Mouse (Mus musculus) brown adipose tissue, adult 24 weeks (tissue): ENCODE measurements around the gene Slc22a20. TPM values are rescaled to one million over a fixed set of nuclear protein-coding genes. Genes with fewer than 3 reads are reported as not detected.

Experiments
- H3K27ac ChIP-seq: fragments of 200-500 bp; replicated peaks from 2 replicates; pipeline ENCODE4 v1.5.1; 2012; ENCODE audit warnings: low read depth, mild to moderate bottlenecking, low read length
- H3K4me1 ChIP-seq: fragments of 200-500 bp; 2 replicates; pipeline ENCODE4 v1.6.1; 2012; ENCODE audit warnings: low read length, mixed read lengths; ENCODE audit not compliant: control insufficient read depth, insufficient read depth, insufficient read length
- H3K4me3 ChIP-seq: fragments of 200-500 bp; 2 replicates; pipeline ENCODE4 v1.5.1; 2012; ENCODE audit warnings: low read depth, mild to moderate bottlenecking, low read length, moderate library complexity; ENCODE audit not compliant: insufficient read depth
- polyA plus RNA-seq: library from polyadenylated mRNA; stranded (reverse); fragments of >200 nt; gene quantifications from 2 replicates; pipeline ENCODE4 v1.2.4, GENCODE M21; 2012; ENCODE audit not compliant: missing spikeins, insufficient read depth, insufficient read length

Slc22a20 gene
- polyA plus RNA-seq, 1 experiment, result not detected

DNA sequence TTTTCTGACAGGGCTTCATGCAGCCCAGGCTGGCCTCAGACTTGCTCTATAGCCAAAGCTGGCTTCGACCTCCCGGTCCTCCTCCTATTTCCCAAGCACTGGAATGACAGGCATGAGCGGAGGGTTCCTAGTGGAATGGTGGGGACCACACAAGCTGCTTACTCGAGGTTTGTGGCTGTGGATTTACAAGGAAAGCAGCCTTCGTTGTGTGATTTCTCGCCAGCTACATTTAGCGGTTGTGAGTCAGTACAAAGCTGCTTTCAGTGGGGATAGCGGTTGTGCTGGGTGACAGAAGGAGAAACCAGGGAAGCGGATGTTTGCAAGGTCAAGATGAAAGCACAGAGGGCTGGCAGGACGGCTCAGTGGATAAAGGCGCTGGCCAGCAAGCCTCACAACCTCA lies 19.6 kb upstream of the Slc22a20 start:
- Histone ChIP-seq H3K27ac (no peak overlapping the region), H3K4me1 (no peaks in the 10 kb centered on the region), H3K4me3 (no peak overlapping the region)

DNA sequence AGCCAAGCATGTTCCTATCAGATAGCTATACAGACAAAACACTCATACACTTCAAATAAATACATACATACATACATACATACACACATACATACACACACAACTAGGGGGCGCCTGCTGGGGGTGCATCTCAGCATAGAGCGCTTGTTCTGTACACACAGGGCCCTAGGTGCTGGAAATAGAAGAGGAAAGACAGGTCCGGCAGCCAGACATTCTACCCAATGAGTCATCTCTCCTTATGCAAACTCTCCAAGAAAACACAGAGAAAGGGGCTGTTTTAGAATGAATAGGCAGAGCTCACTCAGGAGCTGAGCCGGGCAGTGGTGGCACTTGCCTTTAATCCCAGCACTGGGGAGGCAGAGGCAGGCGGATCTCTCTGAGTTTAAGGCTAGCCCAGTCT lies 14.0 kb upstream of the Slc22a20 start:
- no peak overlapping the region for H3K4me3 ChIP-seq
- no peak overlapping the region for H3K27ac ChIP-seq
- H3K4me1 ChIP-seq, result no peaks in the 10 kb centered on the region

DNA sequence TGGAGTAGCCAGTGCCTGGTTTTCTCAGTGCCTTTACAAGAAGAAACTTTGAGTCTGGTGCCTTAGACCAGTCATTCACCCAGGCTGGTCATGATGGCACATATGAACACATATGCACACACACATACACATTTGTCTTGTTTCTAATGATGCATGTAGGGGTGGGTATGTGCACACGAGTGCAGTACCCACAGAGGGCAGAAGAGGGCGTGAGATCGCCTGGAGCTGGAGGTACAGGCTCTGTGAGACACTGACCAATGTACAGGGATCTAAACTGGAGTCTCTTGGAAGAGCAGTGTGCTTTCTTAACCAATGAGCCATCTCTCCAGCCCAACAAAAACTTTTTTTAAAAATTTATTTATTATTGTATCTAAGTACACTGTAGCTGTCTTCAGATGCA lies 12.2 kb upstream of the Slc22a20 start:
- Histone ChIP-seq H3K4me1 (no peaks in the 10 kb centered on the region), H3K27ac (no peak overlapping the region), H3K4me3 (no peak overlapping the region)

DNA sequence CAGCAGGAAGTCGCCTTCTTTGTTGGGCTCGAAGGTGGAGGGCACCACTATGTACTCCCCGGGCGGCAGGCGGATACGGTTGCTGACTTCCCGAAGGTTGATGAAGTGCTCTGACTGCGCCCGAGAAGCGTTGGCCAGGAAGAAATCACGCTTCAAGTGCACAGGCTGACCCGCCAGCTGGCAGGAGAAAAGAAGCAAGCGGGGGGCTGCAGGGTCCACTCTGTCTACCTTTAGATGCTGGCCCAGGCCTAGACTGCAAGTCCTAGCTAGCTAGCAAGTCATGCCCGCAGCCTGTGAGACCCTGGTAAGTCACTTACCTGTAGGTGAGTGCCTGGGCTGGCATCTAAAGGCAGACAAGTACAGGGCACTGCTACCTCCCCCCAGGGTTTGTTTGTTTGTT lies 8.8 kb upstream of the Slc22a20 start:
- no peak overlapping the region for H3K4me3 ChIP-seq
- no peak overlapping the region for H3K27ac ChIP-seq
- no peaks in the 10 kb centered on the region for H3K4me1 ChIP-seq

DNA sequence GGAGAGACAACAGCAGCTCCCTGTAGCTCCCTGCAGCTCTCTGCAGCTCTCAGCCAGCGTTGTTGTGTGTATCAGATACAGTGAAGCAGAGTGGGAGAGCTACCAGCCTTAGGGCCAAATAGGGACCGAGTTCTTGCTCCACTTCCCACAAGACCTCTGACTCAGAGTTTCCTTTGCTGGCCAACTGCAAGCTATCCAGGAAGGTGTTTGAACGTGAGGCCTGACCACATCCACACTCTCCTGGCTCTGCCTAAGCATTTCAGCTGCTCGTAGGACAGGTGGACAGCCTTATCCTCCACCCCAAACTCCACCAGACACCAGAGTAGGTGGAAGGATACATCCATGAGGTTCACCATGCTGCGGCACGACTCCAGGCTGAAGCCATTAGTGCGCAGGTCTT lies 6.1 kb upstream of the Slc22a20 start:
- Histone ChIP-seq H3K4me1 (peaks cover 2% of the 10 kb centered on the region; the same call in 1 of the 2 replicates), H3K4me3 (no peak overlapping the region), H3K27ac (no peak overlapping the region)

DNA sequence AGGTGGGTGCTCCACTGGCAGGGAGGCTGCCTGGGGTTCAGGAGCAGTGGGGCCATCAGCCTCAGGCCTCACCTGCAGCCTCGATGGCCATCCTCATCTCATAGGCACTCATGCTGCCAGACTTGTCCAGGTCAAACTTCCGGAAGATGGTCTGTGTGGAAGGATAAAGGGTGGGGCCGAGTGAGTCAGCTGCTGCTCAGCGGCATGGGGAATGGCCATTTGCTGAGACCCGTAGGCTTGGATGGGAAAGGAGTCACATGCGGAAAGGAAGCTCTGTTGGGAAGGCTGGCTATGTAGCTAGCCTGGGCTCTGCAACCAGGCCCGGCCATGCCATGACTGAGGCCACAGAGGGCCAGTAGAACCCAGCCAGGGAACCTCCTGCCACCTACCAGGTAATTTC lies 5.5 kb upstream of the Slc22a20 start:
- H3K27ac ChIP-seq, result no peak overlapping the region
- H3K4me3 ChIP-seq, result no peak overlapping the region

DNA sequence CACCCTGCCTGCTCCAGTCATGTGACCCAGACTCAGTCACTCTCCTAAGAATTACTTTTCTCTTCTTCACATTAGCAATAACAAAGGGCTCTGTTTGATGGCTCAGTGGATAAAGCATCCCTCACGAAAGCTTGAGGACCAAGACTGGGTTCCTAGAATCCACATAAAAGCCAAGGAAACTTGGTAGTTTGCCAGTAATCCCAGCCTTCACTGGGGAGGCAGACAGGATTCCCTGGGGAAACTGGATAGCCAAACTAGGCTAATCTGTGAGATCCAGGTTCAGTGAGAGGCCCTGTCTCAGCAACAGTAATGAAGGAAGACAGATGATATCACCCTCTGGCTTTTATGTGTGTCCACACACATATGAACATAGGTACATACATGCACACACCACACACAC lies 5.0 kb upstream of the Slc22a20 start:
- Histone ChIP-seq H3K27ac (no peak overlapping the region), H3K4me1 (peaks cover 2% of the 10 kb centered on the region; the same call in 1 of the 2 replicates), H3K4me3 (no peak overlapping the region)

More for the DNA sequence above, 5.5 kb upstream of the Slc22a20 start:
- H3K4me1 ChIP-seq, result peaks cover 2% of the 10 kb centered on the region; the same call in 1 of the 2 replicates

DNA sequence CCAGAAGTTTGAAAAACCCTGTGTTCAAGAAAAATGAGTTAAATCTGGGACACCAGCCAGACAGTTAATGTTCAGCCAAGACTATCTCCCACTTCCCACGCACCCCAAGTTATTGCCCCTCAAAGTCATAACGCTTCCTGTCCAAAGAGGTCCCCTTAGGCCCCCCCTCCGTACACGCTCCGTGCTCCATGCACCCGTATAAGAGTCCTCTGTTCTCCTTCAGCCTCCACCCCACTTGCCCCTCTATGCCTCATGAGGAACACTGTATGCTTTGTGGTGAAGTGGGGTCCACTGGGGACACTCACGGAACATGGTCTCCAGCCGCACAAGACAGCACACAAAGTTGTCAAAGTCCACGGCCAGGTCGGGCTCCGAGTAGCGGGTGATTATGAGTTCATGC lies 4.1 kb upstream of the Slc22a20 start:
- H3K27ac ChIP-seq, result no peak overlapping the region
- no peak overlapping the region for H3K4me3 ChIP-seq
- peaks cover 2% of the 10 kb centered on the region; the same call in 1 of the 2 replicates for H3K4me1 ChIP-seq

DNA sequence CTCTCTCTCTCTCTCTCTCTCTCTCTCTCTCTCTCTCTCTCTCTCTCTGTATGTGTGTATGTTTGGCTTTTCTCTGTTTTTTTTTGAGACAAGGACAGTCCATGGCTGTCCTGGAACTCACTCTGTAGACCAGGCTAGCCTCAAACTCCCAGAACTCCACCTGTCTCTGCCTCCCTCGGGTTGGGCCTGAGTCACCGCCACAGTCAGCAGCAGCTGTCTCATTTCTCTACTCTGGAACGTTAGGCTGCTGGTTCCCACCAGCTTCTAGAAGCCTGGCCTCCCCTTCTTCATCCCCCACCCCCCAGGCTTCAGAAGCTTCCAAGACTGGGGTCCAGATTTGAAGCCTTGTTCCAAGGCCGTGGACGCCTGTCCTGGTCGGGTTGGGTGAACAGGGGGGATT lies 3.6 kb upstream of the Slc22a20 start:
- peaks cover 2% of the 10 kb centered on the region; the same call in 1 of the 2 replicates for H3K4me1 ChIP-seq
- no peak overlapping the region for H3K27ac ChIP-seq
- H3K4me3 ChIP-seq, result no peak overlapping the region

DNA sequence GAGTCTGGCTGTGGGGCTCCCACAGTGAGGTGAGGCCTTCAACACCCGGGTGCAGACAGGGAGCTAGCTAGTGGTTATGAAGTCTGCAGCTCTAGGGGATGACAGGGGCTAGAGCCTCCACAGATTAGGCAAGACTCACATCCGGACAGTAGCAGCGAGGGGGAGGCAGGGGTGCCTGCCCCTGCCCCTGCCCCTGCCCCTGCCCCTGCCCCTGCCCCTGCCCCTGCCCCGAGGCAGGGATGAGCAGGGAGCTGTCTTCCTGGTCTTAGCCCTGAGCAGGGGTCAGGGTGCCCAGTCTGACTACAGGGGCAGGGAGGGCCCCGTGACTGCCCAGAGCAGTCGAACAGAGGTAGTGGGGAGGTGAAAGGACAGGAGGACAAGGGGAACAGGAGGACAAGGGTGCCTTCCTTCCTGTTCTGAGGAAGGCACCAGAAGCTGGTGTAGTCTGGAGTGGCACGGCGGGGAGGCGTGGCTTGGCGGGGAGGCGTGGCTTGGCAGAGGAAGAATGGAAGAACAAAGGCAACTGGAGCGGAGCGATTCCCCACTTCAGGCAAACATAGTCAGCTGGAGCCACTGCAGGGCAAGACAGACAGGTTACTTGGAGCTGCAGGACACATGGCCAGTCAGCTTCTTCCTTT lies 3.0 kb upstream of the Slc22a20 start:
- no peak overlapping the region for H3K27ac ChIP-seq
- no peak overlapping the region for H3K4me3 ChIP-seq
- peaks cover 2% of the 10 kb centered on the region; the same call in 1 of the 2 replicates for H3K4me1 ChIP-seq

DNA sequence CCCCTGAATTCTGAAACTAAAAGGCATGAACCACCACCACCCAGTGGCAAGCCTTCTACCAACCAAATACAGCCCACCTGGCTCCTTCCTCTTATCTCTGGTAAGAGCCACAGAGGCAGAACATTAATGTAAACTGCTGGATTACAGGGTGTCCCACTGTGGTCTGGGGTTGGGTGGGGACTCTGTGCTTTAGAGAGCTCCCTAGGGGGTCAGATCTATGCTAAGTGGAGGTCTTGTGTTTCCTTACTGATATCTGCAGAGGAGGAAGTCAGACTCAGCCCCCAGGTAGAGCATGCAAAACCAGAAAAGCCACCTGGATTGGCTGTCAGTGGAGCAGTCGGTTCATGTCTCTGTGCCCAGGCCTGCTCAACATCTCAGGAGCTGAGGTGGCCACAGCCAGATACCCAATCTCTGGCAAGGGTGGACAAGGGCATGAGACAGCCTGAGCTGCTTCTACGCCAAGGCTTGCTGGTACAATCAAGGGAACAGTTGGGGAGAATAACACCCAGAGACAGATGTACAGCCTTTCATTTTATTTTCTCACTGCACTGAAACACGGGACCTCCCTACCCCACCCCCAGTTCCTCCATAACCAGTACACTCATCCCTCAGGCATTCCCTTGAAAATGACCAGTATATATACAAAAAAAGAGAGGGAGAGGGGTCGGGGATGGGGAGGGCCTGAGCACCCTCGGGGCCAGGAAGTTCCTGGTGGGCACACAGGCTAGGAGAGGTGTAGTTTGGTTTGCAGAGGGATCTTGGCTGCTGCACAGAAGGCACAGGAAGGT lies 2.3 kb upstream of the Slc22a20 start:
- H3K27ac ChIP-seq, result no peak overlapping the region
- no peak overlapping the region for H3K4me3 ChIP-seq
- H3K4me1 ChIP-seq, result peaks cover 2% of the 10 kb centered on the region; the same call in 1 of the 2 replicates

DNA sequence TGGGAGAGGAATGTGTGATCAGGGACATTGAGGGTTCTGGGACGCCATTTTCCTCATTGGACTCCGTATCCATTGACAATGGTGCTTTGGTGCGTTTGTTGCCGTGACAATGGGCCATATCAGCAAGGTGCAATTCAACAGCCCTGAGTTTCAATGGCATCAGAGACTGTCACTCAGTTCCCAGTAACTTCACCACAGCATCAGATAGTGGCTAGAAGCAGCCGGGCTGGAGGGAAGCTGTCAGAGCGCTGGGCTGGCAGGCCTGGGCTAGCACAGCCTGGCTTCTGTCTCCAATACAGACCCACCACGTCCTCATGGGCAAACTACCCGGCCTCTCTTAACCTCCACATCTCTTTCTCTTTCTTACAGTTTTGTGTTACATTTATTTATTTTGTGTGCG lies 5.5 kb downstream of the Slc22a20 start:
- Histone ChIP-seq H3K4me1 (no peaks in the 10 kb centered on the region), H3K27ac (no peak overlapping the region)

DNA sequence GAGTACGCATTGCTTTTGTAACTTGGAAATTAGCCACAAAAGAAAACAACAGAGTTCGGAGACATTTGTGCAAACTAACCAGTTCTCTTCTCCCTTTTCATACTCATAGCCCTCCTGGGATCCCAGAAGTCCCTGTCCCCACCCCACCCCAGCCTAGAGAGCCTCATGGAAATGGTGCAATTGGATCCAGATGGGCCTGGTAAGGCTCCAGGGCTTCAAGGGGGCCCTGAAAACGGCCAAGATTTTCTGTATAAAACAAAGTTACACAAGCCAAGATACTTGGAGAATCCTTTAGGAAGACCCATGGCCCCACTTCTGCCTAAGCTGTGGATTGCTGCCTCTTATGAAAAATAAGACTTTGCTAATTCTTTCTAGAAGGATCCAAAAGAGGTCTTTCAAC lies 8.2 kb downstream of the Slc22a20 start:
- no peak overlapping the region for H3K4me3 ChIP-seq
- no peak overlapping the region for H3K27ac ChIP-seq

More for the DNA sequence above, 5.5 kb downstream of the Slc22a20 start:
- no peak overlapping the region for H3K4me3 ChIP-seq

DNA sequence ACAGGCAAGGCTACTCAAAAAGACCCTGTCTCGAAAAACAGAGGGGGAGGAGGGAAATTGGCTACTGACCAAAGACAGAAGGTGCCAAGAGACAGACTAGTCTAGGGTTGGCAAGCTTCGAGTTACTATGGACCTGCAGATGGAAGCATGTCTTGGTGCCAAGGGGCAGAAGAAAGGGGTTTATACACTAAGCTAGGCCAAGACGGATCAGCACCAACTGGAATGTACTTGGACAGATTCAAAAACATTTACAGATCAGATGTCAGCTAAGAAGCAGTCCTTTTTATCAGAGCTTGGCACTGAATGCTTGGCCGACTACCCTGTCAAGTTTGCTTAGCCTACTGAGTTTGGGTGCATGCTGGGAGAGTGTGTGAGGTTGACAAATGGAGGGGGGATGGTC lies 10.3 kb downstream of the Slc22a20 start:
- Histone ChIP-seq H3K4me3 (no peak overlapping the region), H3K4me1 (no peaks in the 10 kb centered on the region), H3K27ac (no peak overlapping the region)

More for the DNA sequence above, 8.2 kb downstream of the Slc22a20 start:
- no peaks in the 10 kb centered on the region for H3K4me1 ChIP-seq

DNA sequence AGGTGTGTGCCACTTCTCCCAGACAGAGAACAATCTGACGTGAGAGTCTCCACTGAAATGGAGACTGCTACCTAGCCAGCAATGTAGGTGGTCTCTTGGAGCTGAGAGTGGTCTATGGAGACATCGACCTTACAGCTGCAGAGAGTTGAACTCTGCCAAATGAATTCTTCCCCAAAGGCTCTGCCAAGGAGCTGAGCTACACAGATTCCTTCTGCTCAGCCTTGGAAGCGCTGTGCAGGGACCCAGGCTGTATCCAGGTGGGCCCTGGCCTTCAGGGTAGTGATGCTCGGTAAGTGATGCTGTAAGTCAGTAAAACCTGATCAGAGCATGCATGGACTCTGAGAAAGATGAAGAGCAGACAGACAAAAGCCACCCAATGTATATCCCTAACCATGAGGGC lies 10.8 kb downstream of the Slc22a20 start:
- Histone ChIP-seq H3K27ac (no peak overlapping the region), H3K4me1 (no peaks in the 10 kb centered on the region), H3K4me3 (no peak overlapping the region)

DNA sequence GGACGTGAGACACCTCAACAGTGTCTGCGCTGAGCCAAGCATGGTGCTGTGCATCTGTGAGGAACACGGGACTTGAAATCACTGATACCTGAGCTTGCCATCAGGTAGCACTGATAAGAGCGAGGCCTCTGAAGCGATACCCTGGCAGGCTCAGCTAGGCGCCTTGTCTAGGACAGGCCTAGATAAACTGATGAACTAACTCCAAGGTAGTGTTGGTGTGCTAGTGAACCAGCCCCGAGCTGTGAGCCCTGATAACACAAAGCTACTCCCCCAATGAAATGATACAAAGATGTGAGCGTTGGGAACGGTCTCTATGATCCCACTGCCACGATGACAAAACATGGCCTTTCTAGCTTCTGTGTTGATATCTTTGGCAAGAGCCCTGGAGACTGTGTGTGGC lies 18.3 kb downstream of the Slc22a20 start:
- no peak overlapping the region for H3K4me3 ChIP-seq
- no peak overlapping the region for H3K27ac ChIP-seq
- no peaks in the 10 kb centered on the region for H3K4me1 ChIP-seq
